In the genomic region with DNA sequence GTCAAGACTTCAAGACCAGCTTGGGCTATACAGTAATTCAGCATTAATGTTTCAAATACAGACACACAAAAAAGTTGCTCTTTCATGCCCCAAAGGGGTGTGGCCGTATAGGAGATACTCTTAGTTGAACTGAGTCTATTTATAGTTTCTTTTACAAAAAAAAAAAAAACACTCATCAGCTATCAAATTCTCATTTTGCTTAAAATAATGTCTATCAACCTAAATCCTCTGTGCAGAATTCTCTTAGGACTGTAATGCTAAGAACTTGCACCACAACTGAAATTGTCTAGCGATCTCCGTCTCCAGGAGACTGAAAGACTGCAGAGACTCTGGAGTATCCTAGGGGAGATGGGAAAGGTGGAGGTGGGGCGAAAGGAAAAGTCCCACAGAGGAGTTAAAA, we compare ENCODE assay signal across 8 mouse cellular contexts. TPM values are rescaled to one million over a fixed set of nuclear protein-coding genes. Genes with fewer than 3 reads are reported as not detected.
DNase-seq lines count a peak whose midpoint lies in the region; ATAC-seq and TF ChIP-seq lines count a peak whose summit lies in the region.

No protein-coding gene starts in this region.

- H3K4me1 ChIP-seq in thymus, adult 2 months (replicated peaks; ENCODE audit: control insufficient read depth, insufficient read depth, low read length), result peaks cover 10% of the 10 kb centered on the region
- peaks cover 41% of the 10 kb centered on the region for H3K4me1 ChIP-seq in liver, embryonic 12.5 days

- no peak for ATAC-seq in liver, embryonic 12.5 days

- H3K36me3 ChIP-seq in thymus, adult 2 months (ENCODE audit: control insufficient read depth, insufficient read depth, low read length), result no peaks in the 10 kb centered on the region
- no peaks in the 10 kb centered on the region for H3K36me3 ChIP-seq in liver, embryonic 12.5 days

- no peak for TF ChIP-seq CTCF in gastrocnemius, adult 2 months (IDR thresholded peaks at IDR 0.05)
- TF ChIP-seq CTCF in thymus, adult 2 months (IDR thresholded peaks at IDR 0.05; ENCODE audit: borderline replicate concordance, control insufficient read depth, extremely low read depth, insufficient read depth, low read length, poor library complexity), result no peak

- no peaks in the 10 kb centered on the region for H3K9me3 ChIP-seq in liver, embryonic 12.5 days (replicated peaks)

- peak overlapping the region; percentile 94 for H3K27ac ChIP-seq in gastrocnemius, adult 2 months
- no peak overlapping the region for H3K27ac ChIP-seq in thymus, adult 2 months (ENCODE audit: control insufficient read depth, insufficient read depth, low read length)
- peak overlapping the region; percentile 70 for H3K27ac ChIP-seq in liver, embryonic 12.5 days

- peak overlapping the region; percentile 92 for H3K4me2 ChIP-seq in liver, embryonic 12.5 days

- H3K4me3 ChIP-seq in gastrocnemius, adult 2 months, result peak overlapping the region; percentile 80
- peak overlapping the region; percentile 87 for H3K4me3 ChIP-seq in thymus, adult 2 months (ENCODE audit: control insufficient read depth, insufficient read depth, low read length)
- H3K4me3 ChIP-seq in liver, embryonic 12.5 days, result peak overlapping the region; percentile 84

- DNase-seq in gastrocnemius, adult 2 months, result no peak
- no peak for DNase-seq in gastrocnemius, adult 18-20 months (ENCODE audit: low spot score)
- DNase-seq in thymus, adult 2 months, result no peak
- DNase-seq in thymus, adult 18-20 months, result no peak
- no peak for DNase-seq in adrenal gland, postnatal 36 days
- DNase-seq in adrenal gland, adult 18-20 months (ENCODE audit: low spot score in 2 of 2), result no peak
- DNase-seq in cerebellum, postnatal 14 days, result no peak

- no peaks in the 10 kb centered on the region for H3K27me3 ChIP-seq in thymus, adult 2 months (ENCODE audit: control insufficient read depth, insufficient read depth, low read length)
- H3K27me3 ChIP-seq in liver, embryonic 12.5 days (replicated peaks), result no peaks in the 10 kb centered on the region

- no peak for TF ChIP-seq POLR2A in thymus, adult 2 months (IDR thresholded peaks at IDR 0.05; ENCODE audit: control insufficient read depth, extremely low read depth, insufficient read depth, low read length, poor library complexity)

- 13% methylated on average over 4 of the region's 4 CpGs for WGBS in thymus, adult 2 months
- 7% methylated on average over 4 of the region's 4 CpGs for WGBS in liver, embryonic 12.5 days (ENCODE audit: insufficient replicate concordance)

- peak overlapping the region; percentile 75 for H3K9ac ChIP-seq in liver, embryonic 12.5 days

- intact Hi-C loops in gastrocnemius, adult 2 months (cut with DNase I), result loop anchor here (10.0 kb wide), 1 partner anchor 210 kb away; a partner anchor contains a TSS

RNA-seq across cellular contexts. Expression of a gene that starts 0.8 kb away (rescaled TPM):
- 1 to 10 TPM; 9.6 to 10.0 TPM for total RNA-seq in gastrocnemius, adult 2 months (2021)
- total RNA-seq in gastrocnemius, adult 18-20 months (2021), result 1 to 10 TPM; 9.0 TPM
- 5.6 and 6.5 TPM in 2 replicates for polyA plus RNA-seq in thymus, adult 2 months (2012; rRNA removed)
- 3.3 and 4.0 TPM in 2 replicates for polyA plus RNA-seq in liver, embryonic 12.5 days (2016; fragmentation: Nextera tagmentation; extraction: Ambion mirVana)
- total RNA-seq in adrenal gland, postnatal 36 days (2021), result 10 to 100 TPM; 13.0 to 13.8 TPM
- 10 to 100 TPM; 12.3 to 12.8 TPM for total RNA-seq in adrenal gland, adult 18-20 months (2021)

RNA-seq across cellular contexts. Expression of a gene that starts 1.0 kb away (rescaled TPM):
- 1 to 10 TPM; 9.2 to 9.7 TPM for total RNA-seq in gastrocnemius, adult 2 months (2021)
- 1 to 10 TPM; 6.9 to 8.2 TPM for total RNA-seq in gastrocnemius, adult 18-20 months (2021)
- 8.2 and 8.4 TPM in 2 replicates for polyA plus RNA-seq in thymus, adult 2 months (2012; rRNA removed)
- 13.3 and 15.4 TPM in 2 replicates for polyA plus RNA-seq in liver, embryonic 12.5 days (2016; fragmentation: Nextera tagmentation; extraction: Ambion mirVana)
- total RNA-seq in adrenal gland, postnatal 36 days (2021), result 10 to 100 TPM; 35.8 to 40.9 TPM
- 10 to 100 TPM; 28.6 to 39.0 TPM for total RNA-seq in adrenal gland, adult 18-20 months (2021)

RNA-seq across cellular contexts. Expression of a gene that starts 46.9 kb away (rescaled TPM):
- total RNA-seq in gastrocnemius, adult 2 months (2021), result 1 to 10 TPM; 5.0 to 5.2 TPM
- total RNA-seq in gastrocnemius, adult 18-20 months (2021), result 1 to 10 TPM; 2.4 to 3.5 TPM
- polyA plus RNA-seq in thymus, adult 2 months (2012; rRNA removed), result 0.89 and 1.3 TPM in 2 replicates
- polyA plus RNA-seq in liver, embryonic 12.5 days (2016; fragmentation: Nextera tagmentation; extraction: Ambion mirVana), result 0.77 and 1.0 TPM in 2 replicates
- 1 to 10 TPM; 3.6 to 4.1 TPM for total RNA-seq in adrenal gland, postnatal 36 days (2021)
- 1 to 10 TPM; 4.5 to 5.1 TPM for total RNA-seq in adrenal gland, adult 18-20 months (2021)
